Mouse (Mus musculus): ENCODE measurements at regions not wholly inside any gene's neighbourhood (a gene's known extent, or its start where the extent isn't known, plus 50 kb on each side); places are given as distances from the start of the nearest gene placed in this dataset.

- TF ChIP-seq CTCF (IDR thresholded peaks at IDR 0.05; ENCODE audit: low read depth) (no peak), EP300 (IDR thresholded peaks at IDR 0.05; ENCODE audit: low read depth) (no peak)
These were observed 145.8 kb upstream of the Plppr1 start for GRCm38 (mm10) chr4:48913301-48913700.

All from liver, postnatal 0 days (tissue).